Mouse (Mus musculus) cortical plate, adult 2 months (tissue): ENCODE measurements at regions not wholly inside any gene's neighbourhood (a gene's known extent, or its start where the extent isn't known, plus 50 kb on each side); places are given as distances from the start of the nearest gene placed in this dataset.

Source experiments
- H3K27ac ChIP-seq: fragments of 200-500 bp; 2 replicates; pipeline ENCODE4 v1.5.1; 2012; ENCODE audit warnings: low read length, control low read depth, inconsistent platforms; ENCODE audit not compliant: insufficient read depth
- H3K4me1 ChIP-seq: fragments of 200-500 bp; 2 replicates; pipeline ENCODE4 v1.6.1; 2011; ENCODE audit warnings: low read length; ENCODE audit not compliant: control insufficient read depth, insufficient read depth
- H3K4me3 ChIP-seq: fragments of 200-500 bp; 2 replicates; pipeline ENCODE4 v1.5.1; 2011; ENCODE audit warnings: mild to moderate bottlenecking, low read length, control low read depth; ENCODE audit not compliant: insufficient read depth
- CTCF ChIP-seq: fragments of 200-500 bp; IDR thresholded peaks from 2 replicates; pipeline ENCODE4 v1.5.1; 2011; ENCODE audit warnings: mild to moderate bottlenecking, control low read depth, low read length; ENCODE audit not compliant: insufficient read depth; ENCODE audit errors: extremely low read depth
- POLR2A ChIP-seq: fragments of 200-500 bp; IDR thresholded peaks from 2 replicates; pipeline ENCODE4 v1.6.1; 2011; ENCODE audit warnings: mild to moderate bottlenecking, low read length, control low read depth; ENCODE audit not compliant: insufficient read depth; ENCODE audit errors: extremely low read depth

GRCm38 (mm10) chr3:18695113-18695792 is 747.0 kb downstream of the Cypt12 start:
- H3K4me1 ChIP-seq, result no peaks in the 10 kb centered on the region
- H3K27ac ChIP-seq, result no peak overlapping the region
- TF ChIP-seq CTCF, result no peak
- no peak for TF ChIP-seq POLR2A
- H3K4me3 ChIP-seq, result no peak overlapping the region

GRCm38 (mm10) chr3:18696981-18697660 is 748.9 kb downstream of the Cypt12 start:
- TF ChIP-seq POLR2A (no peak), CTCF (no peak)
- Histone ChIP-seq H3K27ac (no peak overlapping the region), H3K4me3 (no peak overlapping the region), H3K4me1 (no peaks in the 10 kb centered on the region)

GRCm38 (mm10) chr3:18698106-18698505 is 749.9 kb downstream of the Cypt12 start:
- H3K27ac ChIP-seq, result no peak overlapping the region
- H3K4me1 ChIP-seq, result no peaks in the 10 kb centered on the region
- H3K4me3 ChIP-seq, result no peak overlapping the region
- TF ChIP-seq CTCF, result no peak
- no peak for TF ChIP-seq POLR2A

- H3K4me1 ChIP-seq, result no peaks in the 10 kb centered on the region
- no peak for TF ChIP-seq CTCF
- TF ChIP-seq POLR2A, result no peak
- no peak overlapping the region for H3K4me3 ChIP-seq
- H3K27ac ChIP-seq, result no peak overlapping the region
Observed at GRCm38 (mm10) chr3:18705165-18705564, 757.0 kb downstream of the Cypt12 start.

GRCm38 (mm10) chr3:18705756-18706155 is 757.5 kb downstream of the Cypt12 start:
- no peaks in the 10 kb centered on the region for H3K4me1 ChIP-seq
- H3K27ac ChIP-seq, result no peak overlapping the region
- TF ChIP-seq CTCF (no peak), POLR2A (no peak)
- no peak overlapping the region for H3K4me3 ChIP-seq

- Histone ChIP-seq H3K27ac (no peak overlapping the region), H3K4me3 (no peak overlapping the region), H3K4me1 (no peaks in the 10 kb centered on the region)
- no peak for TF ChIP-seq POLR2A
- TF ChIP-seq CTCF, result no peak
Observed at GRCm38 (mm10) chr3:18706356-18706755, 758.1 kb downstream of the Cypt12 start.

- no peak overlapping the region for H3K4me3 ChIP-seq
- H3K4me1 ChIP-seq, result no peaks in the 10 kb centered on the region
- no peak for TF ChIP-seq CTCF
- TF ChIP-seq POLR2A, result no peak
- H3K27ac ChIP-seq, result no peak overlapping the region
Observed at GRCm38 (mm10) chr3:18707730-18708129, 759.5 kb downstream of the Cypt12 start.

GRCm38 (mm10) chr3:18711661-18712060 is 763.5 kb downstream of the Cypt12 start:
- Histone ChIP-seq H3K27ac (no peak overlapping the region), H3K4me1 (no peaks in the 10 kb centered on the region), H3K4me3 (no peak overlapping the region)
- TF ChIP-seq CTCF (no peak), POLR2A (no peak)

- H3K4me1 ChIP-seq, result no peaks in the 10 kb centered on the region
- H3K27ac ChIP-seq, result no peak overlapping the region
- TF ChIP-seq CTCF (no peak), POLR2A (no peak)
- no peak overlapping the region for H3K4me3 ChIP-seq
Observed at GRCm38 (mm10) chr3:18713986-18714385, 765.8 kb downstream of the Cypt12 start.
